ENCODE assay signal across 10 mouse cellular contexts in genomic region chr4:44325453-44325852, GRCm38 (mm10). TPM values are rescaled to one million over a fixed set of nuclear protein-coding genes. Genes with fewer than 3 reads are reported as not detected.
DNase-seq lines count a peak whose midpoint lies in the region; TF ChIP-seq lines count a peak whose summit lies in the region.
"Had no signal": no experiment of that assay in that cellular context is flagged by ENCODE, and none has a peak within 500 bp of the region (broad histone marks: within the 10 kb centered on the region; RNA-seq: fewer than 3 reads in every experiment).

No protein-coding gene starts in this region.

- no peak overlapping the region for H3K4me3 ChIP-seq in layer of hippocampus, adult 2 months
- H3K4me3 ChIP-seq in MEL (ENCODE audit: control insufficient read depth in 1 of 2, insufficient read depth in 1 of 2, low read depth in 2 of 2, low read length in 2 of 2), result no peak overlapping the region
- H3K4me3 ChIP-seq: embryonic facial prominence, embryonic 13.5 days had no signal

- peak; percentile 82 for TF ChIP-seq CTCF in layer of hippocampus, adult 2 months (conservative IDR thresholded peaks at IDR 0.05)
- TF ChIP-seq CTCF in MEL (IDR thresholded peaks at IDR 0.05 in 2 of 3, conservative IDR thresholded peaks at IDR 0.05 in 1 of 3; ENCODE audit: control insufficient read depth in 1 of 3, insufficient read depth in 1 of 3, low read depth in 2 of 3, low read length in 3 of 3, poor library complexity in 1 of 3, severe bottlenecking in 1 of 3), result peak in 2 of 3 experiments; percentile 26 to 65; a peak in 3 of 6 replicates

- no peak overlapping the region for H3K9ac ChIP-seq in MEL (ENCODE audit: control insufficient read depth, low read depth, low read length, poor library complexity, severe bottlenecking)
- H3K9ac ChIP-seq: embryonic facial prominence, embryonic 13.5 days had no signal

- no peak for TF ChIP-seq EP300 in MEL (IDR thresholded peaks at IDR 0.05; ENCODE audit: low read depth in 1 of 2, low read length in 2 of 2)

- no peaks in the 10 kb centered on the region for H3K36me3 ChIP-seq in MEL (ENCODE audit: control insufficient read depth in 1 of 2, insufficient read depth in 2 of 2, low read length in 2 of 2)

- H3K4me1 ChIP-seq in MEL (ENCODE audit: control insufficient read depth in 1 of 2, insufficient read depth in 2 of 2, low read length in 2 of 2), result no peaks in the 10 kb centered on the region
- H3K4me1 ChIP-seq: embryonic facial prominence, embryonic 13.5 days had no signal

- no peaks in the 10 kb centered on the region for H3K27me3 ChIP-seq in MEL (ENCODE audit: control insufficient read depth in 1 of 2, insufficient read depth in 2 of 2, low read length in 2 of 2)
- H3K27me3 ChIP-seq: embryonic facial prominence, embryonic 13.5 days had no signal

- peak; percentile 62 for TF ChIP-seq RAD21 in MEL (IDR thresholded peaks at IDR 0.05; ENCODE audit: low read depth, low read length)

- H3K79me2 ChIP-seq in MEL (ENCODE audit: control insufficient read depth, insufficient read depth, low read length, poor library complexity), result no peaks in the 10 kb centered on the region

- no peaks in the 10 kb centered on the region for H3K9me3 ChIP-seq in MEL (replicated peaks; ENCODE audit: insufficient read depth, low read length)
- H3K9me3 ChIP-seq: embryonic facial prominence, embryonic 13.5 days had no signal

- DNase-seq in cerebellum, adult 9-10 months, result peak; percentile 11
- DNase-seq in cerebellum, adult 11 months, result no peak
- DNase-seq in layer of hippocampus, adult 2 months (ENCODE audit: low spot score in 2 of 2), result peak in 1 of 2 experiments; percentile 28
- no peak for DNase-seq in layer of hippocampus, postnatal 25 days (ENCODE audit: extremely low spot score in 1 of 2, low spot score in 1 of 2)
- peak; percentile 55 for DNase-seq in MEL (ENCODE audit: low read depth, low spot score)
- DNase-seq in embryo, embryonic 9.5 days (ENCODE audit: extremely low spot score), result peak; percentile 9
- no peak for DNase-seq in urinary bladder, adult 18-20 months (ENCODE audit: low spot score in 2 of 2)
- DNase-seq in thymus, adult 18-20 months, result no peak
- DNase-seq: right cerebral cortex, postnatal 14 days had no signal

- no peak overlapping the region for H3K27ac ChIP-seq in layer of hippocampus, adult 2 months
- H3K27ac ChIP-seq in MEL (ENCODE audit: control insufficient read depth, low read depth, low read length), result no peak overlapping the region
- H3K27ac ChIP-seq: embryonic facial prominence, embryonic 13.5 days had no signal

- TF ChIP-seq POLR2A in MEL (IDR thresholded peaks at IDR 0.05; ENCODE audit: control insufficient read depth in 1 of 2, insufficient read depth in 1 of 2, low read depth in 1 of 2, low read length in 2 of 2, poor library complexity in 1 of 2), result no peak

TF ChIP-seq in MEL, 35 proteins besides CTCF, POLR2A, EP300 and RAD21:
- no peak for TF ChIP-seq TBP (IDR thresholded peaks at IDR 0.05; ENCODE audit: low read depth, low read length)
- TF ChIP-seq NRF1 (IDR thresholded peaks at IDR 0.05; ENCODE audit: insufficient read depth, low read depth, low read length, poor library complexity, severe bottlenecking), result no peak
- no peak for TF ChIP-seq POLR2AphosphoS5 (IDR thresholded peaks at IDR 0.05; ENCODE audit: borderline replicate concordance, low read depth, low read length)
- TF ChIP-seq GATA1 (IDR thresholded peaks at IDR 0.05; ENCODE audit: low read depth, low read length), result no peak
- TF ChIP-seq MYB (IDR thresholded peaks at IDR 0.05; ENCODE audit: low read depth, low read length), result no peak
- TF ChIP-seq SMC3 (IDR thresholded peaks at IDR 0.05; ENCODE audit: low read depth, low read length), result peak; percentile 58
- TF ChIP-seq RCOR1 (IDR thresholded peaks at IDR 0.05; ENCODE audit: low read depth, low read length), result no peak
- peak; percentile 25 for TF ChIP-seq ZC3H11A (IDR thresholded peaks at IDR 0.05; ENCODE audit: low read depth, low read length)
- no peak for TF ChIP-seq ELF1 (IDR thresholded peaks at IDR 0.05; ENCODE audit: low read depth, low read length)
- TF ChIP-seq USF2 (IDR thresholded peaks at IDR 0.05; ENCODE audit: borderline replicate concordance in 1 of 2, insufficient read depth in 1 of 2, low read depth in 1 of 2, low read length in 2 of 2), result no peak
- no peak for TF ChIP-seq HCFC1 (IDR thresholded peaks at IDR 0.05; ENCODE audit: low read depth, low read length)
- no peak for TF ChIP-seq MEF2A (IDR thresholded peaks at IDR 0.05; ENCODE audit: extremely low read depth, insufficient replicate concordance, low read depth, low read length, poor library complexity, severe bottlenecking)
- no peak for TF ChIP-seq TAL1 (IDR thresholded peaks at IDR 0.05; ENCODE audit: low read length)
- TF ChIP-seq MAZ (IDR thresholded peaks at IDR 0.05; ENCODE audit: low read depth, low read length), result no peak
- TF ChIP-seq MAFK (IDR thresholded peaks at IDR 0.05; ENCODE audit: borderline replicate concordance, low read depth, low read length), result no peak
- TF ChIP-seq MAX (IDR thresholded peaks at IDR 0.05; ENCODE audit: low read length), result no peak
- TF ChIP-seq BHLHE40 (IDR thresholded peaks at IDR 0.05; ENCODE audit: borderline replicate concordance, low read depth, low read length), result no peak
TF ChIP-seq in MEL: peak in this region for 2.

RNA-seq across cellular contexts. Expression of gene Melk, which starts 24.8 kb away (rescaled TPM):
- under 1 TPM; 0.49 to 0.66 TPM for total RNA-seq in layer of hippocampus, adult 2 months (2021)
- total RNA-seq in layer of hippocampus, postnatal 25 days (2021), result under 1 TPM; 0.23 to 0.64 TPM
- 14.7 and 15.1 TPM in 2 replicates for total RNA-seq in MEL (2012; rRNA removed)
- 10 to 100 TPM in 1 of 2 experiments, not detected in 1; 18.2 TPM for polyA plus RNA-seq in MEL (2012; ENCODE audit: insufficient read depth in 1 of 2, insufficient read length in 2 of 2, low read depth in 1 of 2, low replicate concordance in 2 of 2, missing spikeins in 1 of 2)

Comparison
In these comparisons a context has a peak if more than half of its experiments do, and no peak if none do; other contexts are left out.
1. DNase-seq: peak in cerebellum, adult 9-10 months (single experiment), MEL (single experiment) and embryo, embryonic 9.5 days (single experiment); none in cerebellum, adult 11 months (single experiment), layer of hippocampus, postnatal 25 days (0 of 2), urinary bladder, adult 18-20 months (0 of 2) and thymus, adult 18-20 months (0 of 2).